Mouse (Mus musculus) MEL (cell line): ENCODE results near the gene Plb1. TPM values are rescaled to one million over a fixed set of nuclear protein-coding genes. Genes with fewer than 3 reads are reported as not detected.

Experiments used
- DNase-seq: peaks from one replicate; pipeline ENCODE4 v3.0.0; 2011; ENCODE audit warnings: low read depth, low spot score
- H3K27ac ChIP-seq: 2 replicates; pipeline ENCODE4 v1.5.1; 2012; ENCODE audit warnings: low read depth, mild to moderate bottlenecking, control low read depth, low read length, moderate library complexity; ENCODE audit not compliant: control insufficient read depth
- H3K27me3 ChIP-seq, 2 experiments: fragments of 150-350 bp in 1 of 2; sonication (generic) in 1 of 2; 2 replicates each; pipeline ENCODE4 v1.6.1; 2012; ENCODE audit warnings: low read length in 2 of 2, mild to moderate bottlenecking in 2 of 2, improper control_type of control experiment in 1 of 2, moderate library complexity in 1 of 2; ENCODE audit not compliant: insufficient read depth in 2 of 2, control insufficient read depth in 1 of 2
- H3K36me3 ChIP-seq, 2 experiments: 2 replicates each; pipeline ENCODE4 v1.6.1; 2012 to 2014; ENCODE audit warnings: low read length in 2 of 2, improper control_type of control experiment in 1 of 2, inconsistent platforms in 1 of 2, mild to moderate bottlenecking in 1 of 2; ENCODE audit not compliant: insufficient read depth in 2 of 2, control insufficient read depth in 1 of 2
- H3K4me1 ChIP-seq, 2 experiments: fragments of 150-350 bp in 1 of 2; sonication (generic) in 1 of 2; 2 replicates each; pipeline ENCODE4 v1.6.1; 2012; ENCODE audit warnings: low read length in 2 of 2, improper control_type of control experiment in 1 of 2, mild to moderate bottlenecking in 1 of 2; ENCODE audit not compliant: insufficient read depth in 2 of 2, control insufficient read depth in 1 of 2
- H3K4me3 ChIP-seq, 2 experiments: fragments of 150-350 bp in 1 of 2; sonication (generic) in 1 of 2; 2 replicates each; pipeline ENCODE4 v1.5.1; 2012; ENCODE audit warnings: low read depth in 2 of 2, low read length in 2 of 2, mild to moderate bottlenecking in 2 of 2, moderate library complexity in 2 of 2, control low read depth in 1 of 2, improper control_type of control experiment in 1 of 2; ENCODE audit not compliant: control insufficient read depth in 1 of 2, insufficient read depth in 1 of 2
- H3K79me2 ChIP-seq: 2 replicates; pipeline ENCODE4 v1.6.1; 2012; ENCODE audit warnings: mild to moderate bottlenecking, low read length, moderate library complexity; ENCODE audit not compliant: control insufficient read depth, poor library complexity, insufficient read depth
- H3K9ac ChIP-seq: 2 replicates; pipeline ENCODE4 v1.6.1; 2012; ENCODE audit warnings: low read depth, mild to moderate bottlenecking, control low read depth, low read length, moderate library complexity; ENCODE audit not compliant: control insufficient read depth, poor library complexity, severe bottlenecking
- H3K9me3 ChIP-seq: fragments of 150-350 bp; sonication (generic); replicated peaks from 2 replicates; pipeline ENCODE4 v1.6.1; 2012; ENCODE audit warnings: mild to moderate bottlenecking, low read length, improper control_type of control experiment, moderate library complexity; ENCODE audit not compliant: insufficient read depth
- BHLHE40 ChIP-seq: IDR thresholded peaks from 2 replicates; pipeline ENCODE4 v1.6.1; 2012; ENCODE audit warnings: low read depth, mild to moderate bottlenecking, inconsistent platforms, low read length, improper control_type of control experiment, borderline replicate concordance
- CHD1 ChIP-seq: IDR thresholded peaks from 2 replicates; pipeline ENCODE4 v1.6.1; 2012; ENCODE audit warnings: low read depth, mild to moderate bottlenecking, inconsistent platforms, low read length, improper control_type of control experiment
- CHD2 ChIP-seq: IDR thresholded peaks from 2 replicates; pipeline ENCODE4 v1.6.1; 2011; ENCODE audit warnings: low read length, improper control_type of control experiment
- CTCF ChIP-seq, 3 experiments: IDR thresholded peaks in 2 of 3; conservative IDR thresholded peaks in 1 of 3; 2 replicates each; pipeline ENCODE4 v1.5.1; 2011 to 2012; ENCODE audit warnings: low read length in 3 of 3, low read depth in 2 of 3, mild to moderate bottlenecking in 2 of 3, improper control_type of control experiment in 1 of 3, inconsistent platforms in 1 of 3, mixed read lengths in 1 of 3, moderate library complexity in 1 of 3; ENCODE audit not compliant: control insufficient read depth in 1 of 3, insufficient read depth in 1 of 3, poor library complexity in 1 of 3, severe bottlenecking in 1 of 3
- E2F4 ChIP-seq: IDR thresholded peaks from 2 replicates; pipeline ENCODE4 v1.6.1; 2011; ENCODE audit warnings: low read depth, low read length, improper control_type of control experiment, borderline replicate concordance
- ELF1 ChIP-seq: IDR thresholded peaks from 2 replicates; pipeline ENCODE4 v1.6.1; 2014; ENCODE audit warnings: low read depth, mild to moderate bottlenecking, inconsistent platforms, low read length, improper control_type of control experiment, moderate library complexity
- EP300 ChIP-seq, 2 experiments: IDR thresholded peaks; 2 replicates each; pipeline ENCODE4 v1.6.1; 2011; ENCODE audit warnings: improper control_type of control experiment in 2 of 2, low read length in 2 of 2, low read depth in 1 of 2, mild to moderate bottlenecking in 1 of 2
- ETS1 ChIP-seq: IDR thresholded peaks from 2 replicates; pipeline ENCODE4 v1.6.1; 2012; ENCODE audit warnings: low read depth, mild to moderate bottlenecking, inconsistent platforms, low read length, improper control_type of control experiment, moderate library complexity
- GABPA ChIP-seq: IDR thresholded peaks from 2 replicates; pipeline ENCODE4 v1.6.1; 2012; ENCODE audit warnings: low read depth, mild to moderate bottlenecking, inconsistent platforms, low read length, improper control_type of control experiment, moderate library complexity
- GATA1 ChIP-seq: IDR thresholded peaks from 2 replicates; pipeline ENCODE4 v1.6.1; 2011; ENCODE audit warnings: low read depth, low read length, improper control_type of control experiment
- HCFC1 ChIP-seq: IDR thresholded peaks from 2 replicates; pipeline ENCODE4 v1.6.1; 2012; ENCODE audit warnings: low read depth, mild to moderate bottlenecking, inconsistent platforms, low read length, improper control_type of control experiment, moderate library complexity
- JUND ChIP-seq: IDR thresholded peaks from 2 replicates; pipeline ENCODE4 v1.6.1; 2011; ENCODE audit warnings: low read depth, mild to moderate bottlenecking, improper control_type of control experiment, low read length
- KAT2A ChIP-seq: conservative IDR thresholded peaks from 2 replicates; pipeline ENCODE4 v1.6.1; 2012; ENCODE audit warnings: low read depth, low read length, improper control_type of control experiment, inconsistent platforms
- MAFK ChIP-seq: IDR thresholded peaks from 2 replicates; pipeline ENCODE4 v1.6.1; 2011; ENCODE audit warnings: low read depth, mild to moderate bottlenecking, low read length, improper control_type of control experiment, borderline replicate concordance
- MAX ChIP-seq: IDR thresholded peaks from 2 replicates; pipeline ENCODE4 v1.6.1; 2011; ENCODE audit warnings: low read length, improper control_type of control experiment
- MAZ ChIP-seq: IDR thresholded peaks from 2 replicates; pipeline ENCODE4 v1.6.1; 2012; ENCODE audit warnings: low read depth, mild to moderate bottlenecking, inconsistent platforms, low read length, improper control_type of control experiment
- MEF2A ChIP-seq: IDR thresholded peaks from 2 replicates; pipeline ENCODE4 v1.6.1; 2014; ENCODE audit warnings: low read depth, mild to moderate bottlenecking, inconsistent platforms, low read length, improper control_type of control experiment; ENCODE audit not compliant: poor library complexity, insufficient replicate concordance, severe bottlenecking; ENCODE audit errors: extremely low read depth
- MXI1 ChIP-seq: IDR thresholded peaks from 2 replicates; pipeline ENCODE4 v1.6.1; 2011; ENCODE audit warnings: mild to moderate bottlenecking, low read depth, low read length, improper control_type of control experiment
- MYB ChIP-seq: IDR thresholded peaks from 2 replicates; pipeline ENCODE4 v1.6.1; 2011; ENCODE audit warnings: mild to moderate bottlenecking, low read depth, low read length, improper control_type of control experiment
- MYC ChIP-seq: IDR thresholded peaks from 2 replicates; pipeline ENCODE4 v1.6.1; 2011; ENCODE audit warnings: low read depth, mild to moderate bottlenecking, low read length, improper control_type of control experiment, moderate library complexity
- NELFE ChIP-seq: IDR thresholded peaks from 2 replicates; pipeline ENCODE4 v1.6.1; 2011; ENCODE audit warnings: low read depth, low read length, improper control_type of control experiment
- NRF1 ChIP-seq: IDR thresholded peaks from 2 replicates; pipeline ENCODE4 v1.6.1; 2014; ENCODE audit warnings: low read depth, mild to moderate bottlenecking, inconsistent platforms, low read length, improper control_type of control experiment, moderate library complexity; ENCODE audit not compliant: poor library complexity, insufficient read depth, severe bottlenecking
- POLR2A ChIP-seq, 2 experiments: IDR thresholded peaks; 2 replicates each; pipeline ENCODE4 v1.6.1; 2011 to 2012; ENCODE audit warnings: low read length in 2 of 2, mild to moderate bottlenecking in 2 of 2, control low read depth in 1 of 2, improper control_type of control experiment in 1 of 2, low read depth in 1 of 2, moderate library complexity in 1 of 2; ENCODE audit not compliant: control insufficient read depth in 1 of 2, insufficient read depth in 1 of 2, poor library complexity in 1 of 2
- POLR2AphosphoS2 ChIP-seq: IDR thresholded peaks from 2 replicates; pipeline ENCODE4 v1.6.1; 2011; ENCODE audit warnings: low read length, improper control_type of control experiment
- POLR2AphosphoS5 ChIP-seq: IDR thresholded peaks from 2 replicates; pipeline ENCODE4 v1.6.1; 2012; ENCODE audit warnings: low read depth, borderline replicate concordance, mild to moderate bottlenecking, inconsistent platforms, low read length, moderate library complexity, mixed read lengths
- RAD21 ChIP-seq: IDR thresholded peaks from 2 replicates; pipeline ENCODE4 v1.6.1; 2011; ENCODE audit warnings: mild to moderate bottlenecking, low read depth, low read length, improper control_type of control experiment
- RCOR1 ChIP-seq: IDR thresholded peaks from 2 replicates; pipeline ENCODE4 v1.6.1; 2012; ENCODE audit warnings: low read depth, mild to moderate bottlenecking, inconsistent platforms, low read length, improper control_type of control experiment
- SIN3A ChIP-seq: IDR thresholded peaks from 2 replicates; pipeline ENCODE4 v1.6.1; 2012; ENCODE audit warnings: low read length, improper control_type of control experiment, inconsistent platforms
- SMC3 ChIP-seq: IDR thresholded peaks from 2 replicates; pipeline ENCODE4 v1.6.1; 2011; ENCODE audit warnings: low read depth, low read length, improper control_type of control experiment
- TAL1 ChIP-seq: IDR thresholded peaks from 2 replicates; pipeline ENCODE4 v1.6.1; 2012; ENCODE audit warnings: mild to moderate bottlenecking, inconsistent platforms, low read length, moderate library complexity, mixed read lengths
- TBP ChIP-seq: IDR thresholded peaks from 2 replicates; pipeline ENCODE4 v1.8.0; 2011; ENCODE audit warnings: low read depth, low read length, improper control_type of control experiment
- TCF12 ChIP-seq: IDR thresholded peaks from 2 replicates; pipeline ENCODE4 v1.6.1; 2014; ENCODE audit warnings: low read depth, mild to moderate bottlenecking, inconsistent platforms, low read length, improper control_type of control experiment, moderate library complexity
- UBTF ChIP-seq: IDR thresholded peaks from 2 replicates; pipeline ENCODE4 v1.6.1; 2012; ENCODE audit warnings: low read depth, mild to moderate bottlenecking, inconsistent platforms, low read length, improper control_type of control experiment, moderate library complexity, borderline replicate concordance; ENCODE audit not compliant: insufficient read depth
- USF1 ChIP-seq: IDR thresholded peaks from 2 replicates; pipeline ENCODE4 v1.6.1; 2014; ENCODE audit warnings: low read depth, mild to moderate bottlenecking, inconsistent platforms, low read length, improper control_type of control experiment, moderate library complexity
- USF2 ChIP-seq, 2 experiments: IDR thresholded peaks; 2 replicates each; pipeline ENCODE4 v1.6.1; 2011 to 2012; ENCODE audit warnings: improper control_type of control experiment in 2 of 2, low read length in 2 of 2, borderline replicate concordance in 1 of 2, inconsistent platforms in 1 of 2, low read depth in 1 of 2, mild to moderate bottlenecking in 1 of 2; ENCODE audit not compliant: insufficient read depth in 1 of 2
- ZC3H11A ChIP-seq: IDR thresholded peaks from 2 replicates; pipeline ENCODE4 v1.6.1; 2012; ENCODE audit warnings: low read depth, mild to moderate bottlenecking, inconsistent platforms, low read length, improper control_type of control experiment
- ZKSCAN1 ChIP-seq: IDR thresholded peaks from 2 replicates; pipeline ENCODE4 v1.6.1; 2012; ENCODE audit warnings: low read depth, mild to moderate bottlenecking, inconsistent platforms, low read length, improper control_type of control experiment, moderate library complexity
- ZMIZ1 ChIP-seq: IDR thresholded peaks from 2 replicates; pipeline ENCODE4 v1.6.1; 2012; ENCODE audit warnings: low read depth, mild to moderate bottlenecking, inconsistent platforms, low read length, improper control_type of control experiment, moderate library complexity
- ZNF384 ChIP-seq: IDR thresholded peaks from 2 replicates; pipeline ENCODE4 v1.6.1; 2012; ENCODE audit warnings: low read depth, mild to moderate bottlenecking, inconsistent platforms, low read length, improper control_type of control experiment
- polyA plus RNA-seq, 2 experiments: library from polyadenylated mRNA; stranded (reverse) in 1 of 2; unstranded in 1 of 2; fragments of >175 nt in 1 of 2; fragments of >200 nt in 1 of 2; gene quantifications; 2 replicates each; pipeline versions ENCODE4 v1.2.1 to v1.2.4; 2012; ENCODE audit warnings: low replicate concordance in 2 of 2, low read depth in 1 of 2; ENCODE audit not compliant: insufficient read length in 2 of 2, insufficient read depth in 1 of 2, missing spikeins in 1 of 2
- total RNA-seq: library from RNA; depleted of rRNA; stranded (reverse); fragments of 300-350 nt; gene quantifications from 2 replicates; pipeline ENCODE4 v1.2.3, GENCODE M21; 2012

The Plb1 gene
- total and polyA plus RNA-seq, 3 experiments: not detected

- peaks cover 10 to 18% of the 10 kb centered on the region in 2 experiments for H3K27me3 ChIP-seq
- TF ChIP-seq CTCF (IDR thresholded peaks at IDR 0.05 in 2 of 3, conservative IDR thresholded peaks at IDR 0.05 in 1 of 3; ENCODE audit: control insufficient read depth in 1 of 3, insufficient read depth in 1 of 3, low read depth in 2 of 3, low read length in 3 of 3, poor library complexity in 1 of 3, severe bottlenecking in 1 of 3) (peak; percentile 89 to 91 (median 90)), CHD2 (no peak), TBP (no peak), MAZ (no peak), ELF1 (no peak), GATA1 (no peak), SMC3 (peak; percentile 91), NRF1 (no peak), EP300 (IDR thresholded peaks at IDR 0.05; ENCODE audit: low read depth in 1 of 2, low read length in 2 of 2) (no peak), POLR2AphosphoS5 (no peak), RAD21 (peak; percentile 87), USF2 (IDR thresholded peaks at IDR 0.05; ENCODE audit: borderline replicate concordance in 1 of 2, insufficient read depth in 1 of 2, low read depth in 1 of 2, low read length in 2 of 2) (no peak), POLR2AphosphoS2 (no peak), SIN3A (no peak), ETS1 (no peak), MYC (peak; percentile 93), ZNF384 (no peak), ZC3H11A (peak; percentile 84), RCOR1 (no peak), BHLHE40 (no peak), MXI1 (peak; percentile 41; the same call in 1 of the 2 replicates), NELFE (no peak), MYB (no peak), UBTF (no peak), MEF2A (no peak), HCFC1 (no peak), E2F4 (no peak), KAT2A (no peak), USF1 (no peak), MAFK (no peak), POLR2A (IDR thresholded peaks at IDR 0.05; ENCODE audit: control insufficient read depth in 1 of 2, insufficient read depth in 1 of 2, low read depth in 1 of 2, low read length in 2 of 2, poor library complexity in 1 of 2) (no peak), JUND (no peak), CHD1 (no peak), ZKSCAN1 (no peak), MAX (peak; percentile 82), ZMIZ1 (no peak), GABPA (no peak), TAL1 (no peak), TCF12 (no peak)
- H3K36me3 ChIP-seq: no peaks in the 10 kb centered on the region
- H3K4me1 ChIP-seq: no peaks in the 10 kb centered on the region
- DNase-seq: peak; percentile 87
- no peaks in the 10 kb centered on the region for H3K9me3 ChIP-seq
- H3K79me2 ChIP-seq: no peaks in the 10 kb centered on the region
- no peak overlapping the region for H3K4me3 ChIP-seq
- no peak overlapping the region for H3K27ac ChIP-seq
- H3K9ac ChIP-seq: no peak overlapping the region
Observed at GRCm38 (mm10) chr5:32215510-32215909, 17.0 kb upstream of the Plb1 start.
